Mouse (Mus musculus) neural tube, embryonic 14.5 days (tissue): ENCODE results near the gene Gli2. TPM values are rescaled to one million over a fixed set of nuclear protein-coding genes. Genes with fewer than 3 reads are reported as not detected.

ENCODE experiments used
- ATAC-seq: fragments of 200-750 bp; cut with Nextera tagmentation; 2 replicates; pipeline ENCODE4 v1.8.0; 2017; ENCODE audit warnings: low read depth, mild to moderate bottlenecking, moderate TSS enrichment, moderate library complexity
- H3K27ac ChIP-seq: fragments of 300-500 bp; sonication (generic); 2 replicates; pipeline ENCODE4 v1.5.1; 2014; ENCODE audit warnings: low read depth, mild to moderate bottlenecking, control low read depth, low read length, moderate library complexity, mixed read lengths
- H3K27me3 ChIP-seq: fragments of 300-500 bp; sonication (generic); 2 replicates; pipeline ENCODE4 v1.6.1; 2014; ENCODE audit warnings: low read length; ENCODE audit not compliant: control insufficient read depth, insufficient read depth
- H3K36me3 ChIP-seq: fragments of 300-500 bp; sonication (generic); 2 replicates; pipeline ENCODE4 v1.6.1; 2014; ENCODE audit warnings: low read length, mixed read lengths; ENCODE audit not compliant: control insufficient read depth, insufficient read depth
- H3K4me1 ChIP-seq: fragments of 300-500 bp; sonication (generic); 2 replicates; pipeline ENCODE4 v1.6.1; 2014; ENCODE audit warnings: low read length; ENCODE audit not compliant: control insufficient read depth, insufficient read depth
- H3K4me2 ChIP-seq: fragments of 300-500 bp; sonication (generic); 2 replicates; pipeline ENCODE4 v1.6.1; 2014; ENCODE audit warnings: mild to moderate bottlenecking, low read depth, low read length, control low read depth
- H3K4me3 ChIP-seq: fragments of 300-500 bp; sonication (generic); 2 replicates; pipeline ENCODE4 v1.5.1; 2014; ENCODE audit warnings: low read depth, low read length, control low read depth, mixed read lengths
- H3K9ac ChIP-seq: fragments of 300-500 bp; sonication (generic); replicated peaks from 2 replicates; pipeline ENCODE4 v1.6.1; 2014; ENCODE audit warnings: low read depth, mild to moderate bottlenecking, control low read depth, low read length, mixed read lengths
- H3K9me3 ChIP-seq: fragments of 300-500 bp; sonication (generic); 2 replicates; pipeline ENCODE4 v1.6.1; 2016; ENCODE audit warnings: low read length; ENCODE audit not compliant: control insufficient read depth
- WGBS: fragments of 180-500 bp; shearing (Covaris S2); extraction: QIAGEN DNeasy Blood & Tissue Kit; methylation state at CpG from one replicate; pipeline ENCODE4 v1.1.7; 2014; 5-methylcytosine and 5-hydroxymethylcytosine counted together
- polyA plus RNA-seq: library from polyadenylated mRNA; unstranded; fragments of >200 nt; fragmentation: Nextera tagmentation; extraction: Ambion mirVana; gene quantifications from 2 replicates; pipeline ENCODE4 v1.2.1, GENCODE M21; 2014

Gene Gli2
- polyA plus RNA-seq, 1 experiment from 2014 or later: 1.5 TPM

- H3K4me2 ChIP-seq: no peak overlapping the region
- no peak for ATAC-seq
- H3K27me3 ChIP-seq: no peaks in the 10 kb centered on the region
- H3K9me3 ChIP-seq: no peaks in the 10 kb centered on the region
- no peak overlapping the region for H3K27ac ChIP-seq
- no peak overlapping the region for H3K4me3 ChIP-seq
- 27% methylated on average over 9 of the region's 9 CpGs for WGBS
- H3K9ac ChIP-seq: no peak overlapping the region
- no peaks in the 10 kb centered on the region for H3K36me3 ChIP-seq
- no peaks in the 10 kb centered on the region for H3K4me1 ChIP-seq
Measured at GRCm38 (mm10) chr1:118858101-118858500, 195.3 kb downstream of the Gli2 start.

- Histone ChIP-seq H3K4me3 (no peak overlapping the region), H3K4me2 (no peak overlapping the region), H3K36me3 (no peaks in the 10 kb centered on the region), H3K27me3 (no peaks in the 10 kb centered on the region), H3K27ac (no peak overlapping the region), H3K4me1 (peaks cover 3% of the 10 kb centered on the region; the same call in 1 of the 2 replicates), H3K9ac (no peak overlapping the region), H3K9me3 (no peaks in the 10 kb centered on the region)
- WGBS: 80% methylated on average over 5 of the region's 5 CpGs
- ATAC-seq: no peak
Measured at GRCm38 (mm10) chr1:118830658-118831057, 222.8 kb downstream of the Gli2 start.

GRCm38 (mm10) chr1:118826614-118827013, 226.8 kb downstream of the Gli2 start:
- no peak for ATAC-seq
- H3K27ac ChIP-seq: no peak overlapping the region
- H3K36me3 ChIP-seq: no peaks in the 10 kb centered on the region
- H3K4me3 ChIP-seq: no peak overlapping the region
- H3K9ac ChIP-seq: no peak overlapping the region
- peaks cover 5% of the 10 kb centered on the region; the same call in 1 of the 2 replicates for H3K4me1 ChIP-seq
- H3K4me2 ChIP-seq: no peak overlapping the region
- 73% methylated on average over 11 of the region's 11 CpGs for WGBS
- no peaks in the 10 kb centered on the region for H3K9me3 ChIP-seq
- no peaks in the 10 kb centered on the region for H3K27me3 ChIP-seq

- peak; percentile 89 for ATAC-seq
- WGBS: 7% methylated on average over 31 of the region's 31 CpGs
- no peak overlapping the region for H3K4me3 ChIP-seq
Measured at GRCm38 (mm10) chr1:118825467-118826219, 227.8 kb downstream of the Gli2 start.

GRCm38 (mm10) chr1:118825035-118825434, 228.4 kb downstream of the Gli2 start:
- WGBS: 37% methylated on average over 3 of the region's 3 CpGs
- H3K27me3 ChIP-seq: no peaks in the 10 kb centered on the region
- no peak overlapping the region for H3K27ac ChIP-seq
- H3K4me2 ChIP-seq: no peak overlapping the region
- ATAC-seq: no peak; the same call in none of the 2 replicates
- H3K9me3 ChIP-seq: no peaks in the 10 kb centered on the region
- H3K9ac ChIP-seq: no peak overlapping the region
- no peaks in the 10 kb centered on the region for H3K36me3 ChIP-seq
- H3K4me1 ChIP-seq: peaks cover 5% of the 10 kb centered on the region; the same call in 1 of the 2 replicates
- H3K4me3 ChIP-seq: no peak overlapping the region

More at GRCm38 (mm10) chr1:118825467-118826219, 227.8 kb downstream of the Gli2 start:
- Histone ChIP-seq H3K27me3 (no peaks in the 10 kb centered on the region), H3K27ac (no peak overlapping the region), H3K4me1 (peaks cover 5% of the 10 kb centered on the region; the same call in 1 of the 2 replicates), H3K36me3 (no peaks in the 10 kb centered on the region), H3K9ac (no peak overlapping the region), H3K4me2 (peak overlapping the region; percentile 37; the same call in 1 of the 2 replicates), H3K9me3 (no peaks in the 10 kb centered on the region)

GRCm38 (mm10) chr1:118822258-118822657, 231.2 kb downstream of the Gli2 start:
- Histone ChIP-seq H3K27ac (no peak overlapping the region), H3K36me3 (no peaks in the 10 kb centered on the region), H3K4me1 (peaks cover 5% of the 10 kb centered on the region; the same call in 1 of the 2 replicates), H3K27me3 (no peaks in the 10 kb centered on the region), H3K9ac (no peak overlapping the region), H3K4me2 (no peak overlapping the region), H3K9me3 (no peaks in the 10 kb centered on the region), H3K4me3 (no peak overlapping the region)
- WGBS: 98% methylated on average over 2 of the region's 2 CpGs
- no peak for ATAC-seq

- H3K9me3 ChIP-seq: no peaks in the 10 kb centered on the region
- WGBS: 87% methylated on average over 2 of the region's 2 CpGs
Measured at GRCm38 (mm10) chr1:118815015-118815414, 238.4 kb downstream of the Gli2 start.

GRCm38 (mm10) chr1:118810336-118810735, 243.1 kb downstream of the Gli2 start:
- Histone ChIP-seq H3K27me3 (0 out of 2 replicates have a peak, but pooled peaks cover 2% of the 10 kb centered on the region), H3K36me3 (no peaks in the 10 kb centered on the region)
- 72% methylated on average over 4 of the region's 4 CpGs for WGBS

More at GRCm38 (mm10) chr1:118815015-118815414, 238.4 kb downstream of the Gli2 start:
- H3K36me3 ChIP-seq: no peaks in the 10 kb centered on the region
- H3K27ac ChIP-seq: no peak overlapping the region
- no peak for ATAC-seq
- no peak overlapping the region for H3K4me3 ChIP-seq
- no peak overlapping the region for H3K4me2 ChIP-seq
- H3K27me3 ChIP-seq: no peaks in the 10 kb centered on the region
- no peak overlapping the region for H3K9ac ChIP-seq
- no peaks in the 10 kb centered on the region for H3K4me1 ChIP-seq

GRCm38 (mm10) chr1:118806727-118807126, 246.7 kb downstream of the Gli2 start:
- 96% methylated on average over 3 of the region's 3 CpGs for WGBS
- H3K36me3 ChIP-seq: no peaks in the 10 kb centered on the region
- no peak for ATAC-seq
- no peaks in the 10 kb centered on the region for H3K9me3 ChIP-seq
- 0 out of 2 replicates have a peak, but pooled peaks cover 2% of the 10 kb centered on the region for H3K27me3 ChIP-seq
- H3K4me2 ChIP-seq: no peak overlapping the region
- H3K4me1 ChIP-seq: no peaks in the 10 kb centered on the region
- no peak overlapping the region for H3K27ac ChIP-seq
- H3K4me3 ChIP-seq: no peak overlapping the region
- H3K9ac ChIP-seq: no peak overlapping the region

More at GRCm38 (mm10) chr1:118810336-118810735, 243.1 kb downstream of the Gli2 start:
- no peak overlapping the region for H3K9ac ChIP-seq
- no peak for ATAC-seq
- H3K4me3 ChIP-seq: no peak overlapping the region
- no peak overlapping the region for H3K4me2 ChIP-seq
- no peaks in the 10 kb centered on the region for H3K9me3 ChIP-seq
- no peaks in the 10 kb centered on the region for H3K4me1 ChIP-seq
- no peak overlapping the region for H3K27ac ChIP-seq
